Mouse (Mus musculus): ENCODE measurements at regions not wholly inside any gene's neighbourhood (a gene's known extent, or its start where the extent isn't known, plus 50 kb on each side); places are given as distances from the start of the nearest gene placed in this dataset.

- ATAC-seq (replicated peaks; ENCODE audit: low FRiP score, low read depth), result no peak
- TF ChIP-seq CTCF (IDR thresholded peaks at IDR 0.05; ENCODE audit: low read depth), result no peak
Observed at GRCm38 (mm10) chr19:14801669-14802068, 203.8 kb upstream of the Tle4 start.

GRCm38 (mm10) chr19:14799002-14799401 is 201.2 kb upstream of the Tle4 start:
- no peaks in the 10 kb centered on the region for H3K27me3 ChIP-seq (ENCODE audit: insufficient read depth, low read length)
- H3K9me3 ChIP-seq (replicated peaks; ENCODE audit: low read length), result no peaks in the 10 kb centered on the region
- no peaks in the 10 kb centered on the region for H3K4me1 ChIP-seq (replicated peaks; ENCODE audit: insufficient read depth, low read length)
- DNase-seq (ENCODE audit: low spot score), result no peak
- WGBS, result 79% methylated on average over 6 of the region's 6 CpGs
- H3K4me3 ChIP-seq (replicated peaks; ENCODE audit: low read depth, low read length), result no peak overlapping the region
- no peak for ATAC-seq (replicated peaks; ENCODE audit: low FRiP score, low read depth)
- H3K36me3 ChIP-seq (ENCODE audit: insufficient read depth, low read length), result no peaks in the 10 kb centered on the region
- no peak overlapping the region for H3K27ac ChIP-seq
- TF ChIP-seq CTCF (IDR thresholded peaks at IDR 0.05; ENCODE audit: low read depth), result no peak
- H3K9ac ChIP-seq (ENCODE audit: low read depth, low read length), result no peak overlapping the region
- no peak overlapping the region for H3K4me2 ChIP-seq (ENCODE audit: low read length)

More at GRCm38 (mm10) chr19:14801669-14802068, 203.8 kb upstream of the Tle4 start:
- H3K27me3 ChIP-seq (ENCODE audit: insufficient read depth, low read length), result no peaks in the 10 kb centered on the region
- H3K4me1 ChIP-seq (replicated peaks; ENCODE audit: insufficient read depth, low read length), result no peaks in the 10 kb centered on the region
- WGBS, result 90% methylated on average over 8 of the region's 8 CpGs
- no peak overlapping the region for H3K9ac ChIP-seq (ENCODE audit: low read depth, low read length)
- no peak overlapping the region for H3K4me2 ChIP-seq (ENCODE audit: low read length)
- DNase-seq (ENCODE audit: low spot score), result no peak
- no peak overlapping the region for H3K27ac ChIP-seq
- no peak overlapping the region for H3K4me3 ChIP-seq (replicated peaks; ENCODE audit: low read depth, low read length)
- H3K9me3 ChIP-seq (replicated peaks; ENCODE audit: low read length), result no peaks in the 10 kb centered on the region
- H3K36me3 ChIP-seq (ENCODE audit: insufficient read depth, low read length), result no peaks in the 10 kb centered on the region

- TF ChIP-seq CTCF (IDR thresholded peaks at IDR 0.05; ENCODE audit: low read depth), result no peak
- no peak overlapping the region for H3K27ac ChIP-seq
- no peaks in the 10 kb centered on the region for H3K9me3 ChIP-seq (replicated peaks; ENCODE audit: low read length)
- no peak for DNase-seq (ENCODE audit: low spot score)
- H3K4me2 ChIP-seq (ENCODE audit: low read length), result no peak overlapping the region
- ATAC-seq (replicated peaks; ENCODE audit: low FRiP score, low read depth), result no peak
- no peaks in the 10 kb centered on the region for H3K4me1 ChIP-seq (replicated peaks; ENCODE audit: insufficient read depth, low read length)
- 88% methylated on average over 7 of the region's 7 CpGs for WGBS
- no peak overlapping the region for H3K4me3 ChIP-seq (replicated peaks; ENCODE audit: low read depth, low read length)
- no peaks in the 10 kb centered on the region for H3K36me3 ChIP-seq (ENCODE audit: insufficient read depth, low read length)
- H3K27me3 ChIP-seq (ENCODE audit: insufficient read depth, low read length), result no peaks in the 10 kb centered on the region
- no peak overlapping the region for H3K9ac ChIP-seq (ENCODE audit: low read depth, low read length)
Observed at GRCm38 (mm10) chr19:14798417-14798816, 200.6 kb upstream of the Tle4 start.

GRCm38 (mm10) chr19:14795910-14796309 is 198.1 kb upstream of the Tle4 start:
- WGBS, result 86% methylated on average over 5 of the region's 5 CpGs
- no peaks in the 10 kb centered on the region for H3K9me3 ChIP-seq (replicated peaks; ENCODE audit: low read length)
- H3K27ac ChIP-seq, result no peak overlapping the region
- H3K27me3 ChIP-seq (ENCODE audit: insufficient read depth, low read length), result no peaks in the 10 kb centered on the region
- no peak overlapping the region for H3K4me2 ChIP-seq (ENCODE audit: low read length)
- TF ChIP-seq CTCF (IDR thresholded peaks at IDR 0.05; ENCODE audit: low read depth), result no peak
- H3K4me1 ChIP-seq (replicated peaks; ENCODE audit: insufficient read depth, low read length), result no peaks in the 10 kb centered on the region
- H3K4me3 ChIP-seq (replicated peaks; ENCODE audit: low read depth, low read length), result no peak overlapping the region
- H3K36me3 ChIP-seq (ENCODE audit: insufficient read depth, low read length), result no peaks in the 10 kb centered on the region
- ATAC-seq (replicated peaks; ENCODE audit: low FRiP score, low read depth) (no peak), DNase-seq (ENCODE audit: low spot score) (no peak)
- H3K9ac ChIP-seq (ENCODE audit: low read depth, low read length), result no peak overlapping the region

GRCm38 (mm10) chr19:14789992-14790391 is 192.1 kb upstream of the Tle4 start:
- Histone ChIP-seq H3K9ac (ENCODE audit: low read depth, low read length) (no peak overlapping the region), H3K4me2 (ENCODE audit: low read length) (no peak overlapping the region), H3K4me3 (replicated peaks; ENCODE audit: low read depth, low read length) (no peak overlapping the region), H3K27me3 (ENCODE audit: insufficient read depth, low read length) (no peaks in the 10 kb centered on the region), H3K4me1 (replicated peaks; ENCODE audit: insufficient read depth, low read length) (no peaks in the 10 kb centered on the region), H3K36me3 (ENCODE audit: insufficient read depth, low read length) (no peaks in the 10 kb centered on the region), H3K27ac (no peak overlapping the region), H3K9me3 (replicated peaks; ENCODE audit: low read length) (no peaks in the 10 kb centered on the region)
- whole genome bisulfite sequencing, result 87% methylated on average over 1 of the region's 1 CpGs
- TF ChIP-seq CTCF (IDR thresholded peaks at IDR 0.05; ENCODE audit: low read depth), result no peak
- ATAC-seq (replicated peaks; ENCODE audit: low FRiP score, low read depth) (no peak), DNase-seq (ENCODE audit: low spot score) (no peak)

GRCm38 (mm10) chr19:14788630-14789029 is 190.8 kb upstream of the Tle4 start:
- Histone ChIP-seq H3K4me2 (ENCODE audit: low read length) (no peak overlapping the region), H3K27ac (no peak overlapping the region), H3K4me3 (replicated peaks; ENCODE audit: low read depth, low read length) (no peak overlapping the region), H3K9ac (ENCODE audit: low read depth, low read length) (no peak overlapping the region), H3K9me3 (replicated peaks; ENCODE audit: low read length) (no peaks in the 10 kb centered on the region), H3K4me1 (replicated peaks; ENCODE audit: insufficient read depth, low read length) (no peaks in the 10 kb centered on the region), H3K27me3 (ENCODE audit: insufficient read depth, low read length) (no peaks in the 10 kb centered on the region), H3K36me3 (ENCODE audit: insufficient read depth, low read length) (no peaks in the 10 kb centered on the region)
- no peak for TF ChIP-seq CTCF (IDR thresholded peaks at IDR 0.05; ENCODE audit: low read depth)
- WGBS, result 84% methylated on average over 4 of the region's 4 CpGs
- no peak for DNase-seq (ENCODE audit: low spot score)
- no peak for ATAC-seq (replicated peaks; ENCODE audit: low FRiP score, low read depth)

- no peaks in the 10 kb centered on the region for H3K27me3 ChIP-seq (ENCODE audit: insufficient read depth, low read length)
- no peak for ATAC-seq (replicated peaks; ENCODE audit: low FRiP score, low read depth)
- no peak overlapping the region for H3K27ac ChIP-seq
- TF ChIP-seq CTCF (IDR thresholded peaks at IDR 0.05; ENCODE audit: low read depth), result no peak
- H3K4me3 ChIP-seq (replicated peaks; ENCODE audit: low read depth, low read length), result no peak overlapping the region
- 37% methylated on average over 8 of the region's 8 CpGs for WGBS
- H3K9ac ChIP-seq (ENCODE audit: low read depth, low read length), result no peak overlapping the region
- no peaks in the 10 kb centered on the region for H3K4me1 ChIP-seq (replicated peaks; ENCODE audit: insufficient read depth, low read length)
- no peak for DNase-seq (ENCODE audit: low spot score)
- no peaks in the 10 kb centered on the region for H3K36me3 ChIP-seq (ENCODE audit: insufficient read depth, low read length)
- H3K9me3 ChIP-seq (replicated peaks; ENCODE audit: low read length), result no peaks in the 10 kb centered on the region
- no peak overlapping the region for H3K4me2 ChIP-seq (ENCODE audit: low read length)
Observed at GRCm38 (mm10) chr19:14786868-14787267, 189.0 kb upstream of the Tle4 start.

Measured in kidney, postnatal 0 days (tissue).